ENCODE assay signal across 20 mouse cellular contexts in the genomic region with DNA sequence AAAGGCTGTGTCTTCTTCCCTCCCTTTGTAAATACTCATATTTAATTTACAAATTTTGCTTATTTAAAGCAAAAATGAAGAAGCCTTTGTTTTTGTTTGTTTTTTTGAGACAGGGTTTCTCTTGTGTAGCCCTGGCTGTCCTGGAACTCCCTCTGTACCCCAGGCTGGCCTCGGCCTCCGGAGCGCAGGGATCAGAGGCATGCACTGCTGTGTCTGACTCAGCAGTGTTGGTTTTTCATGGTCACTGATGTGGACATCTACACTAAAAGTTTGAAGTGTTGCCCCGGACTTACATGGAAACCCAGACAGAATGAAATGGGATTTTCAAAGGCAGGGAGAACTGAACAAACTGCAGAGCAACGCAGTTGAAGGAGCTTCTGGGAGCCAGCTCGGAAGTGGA. TPM values are rescaled to one million over a fixed set of nuclear protein-coding genes. Genes with fewer than 3 reads are reported as not detected.
DNase-seq lines count a peak whose midpoint lies in the region; TF ChIP-seq lines count a peak whose summit lies in the region.
"Had no signal": no experiment of that assay in that cellular context is flagged by ENCODE, and none has a peak within 500 bp of the region (broad histone marks: within the 10 kb centered on the region; RNA-seq: fewer than 3 reads in every experiment).

No protein-coding gene starts in this region.

- peak overlapping the region; percentile 12; the same call in 1 of the 2 replicates for H3K27ac ChIP-seq in gastrocnemius, adult 2 months
- H3K27ac ChIP-seq: embryonic facial prominence, embryonic 10.5 days; embryonic facial prominence, embryonic 13.5 days; forebrain, embryonic 12.5 days; forebrain, embryonic 15.5 days; hindbrain, embryonic 12.5 days; hindbrain, embryonic 15.5 days had no signal

- no peak for TF ChIP-seq CTCF in gastrocnemius, adult 2 months (IDR thresholded peaks at IDR 0.05)

- intact Hi-C loops in gastrocnemius, adult 2 months (cut with DNase I), result no loop called here

- peak; percentile 48 to 77 for DNase-seq in adrenal gland, adult (ENCODE audit: inconsistent age in 2 of 2, low spot score in 1 of 2)
- DNase-seq in adrenal gland, adult 18-20 months (ENCODE audit: low spot score in 2 of 2), result no peak
- no peak for DNase-seq in gastrocnemius, adult 2 months
- DNase-seq in gastrocnemius, adult 8-10 months (ENCODE audit: low spot score in 2 of 2), result no peak
- peak; percentile 45 for DNase-seq in adrenal gland, postnatal 14 days
- no peak for DNase-seq in kidney, postnatal 36 days
- DNase-seq: cerebellum, adult 11-12 months; cerebellum, adult 8-10 months; cerebellum, postnatal 10 days; cerebellum, postnatal 36 days; embryo, embryonic 11 days; gastrocnemius, postnatal 14 days; heart, adult 11 months had no signal

- no peak overlapping the region for H3K4me3 ChIP-seq in gastrocnemius, adult 2 months
- H3K4me3 ChIP-seq: embryonic facial prominence, embryonic 10.5 days; embryonic facial prominence, embryonic 13.5 days; erythroblast, embryonic 14.5 days; forebrain, embryonic 12.5 days; forebrain, embryonic 15.5 days; hindbrain, embryonic 12.5 days; hindbrain, embryonic 15.5 days had no signal

RNA-seq across cellular contexts. Expression of gene Rftn2, which starts 19.0 kb away (rescaled TPM):
- total RNA-seq in adrenal gland, adult 18-20 months (2021), result 10 to 100 TPM; 15.3 to 18.5 TPM
- 1 to 10 TPM; 3.3 to 4.9 TPM for total RNA-seq in gastrocnemius, adult 2 months (2021)
- total RNA-seq in gastrocnemius, adult 8-10 months (2022), result 1 to 10 TPM; 2.2 to 4.0 (median 3.5) TPM
- total RNA-seq in adrenal gland, postnatal 14 days (2021), result 13.2 and 16.4 TPM in 2 replicates

RNA-seq across cellular contexts. Expression of gene Mars2, which starts 29.4 kb away (rescaled TPM):
- 1 to 10 TPM; 6.2 to 7.3 TPM for total RNA-seq in adrenal gland, adult 18-20 months (2021)
- total RNA-seq in gastrocnemius, adult 2 months (2021), result 1 to 10 TPM; 2.8 to 3.6 TPM
- 1 to 10 TPM; 2.4 to 2.8 (median 2.8) TPM for total RNA-seq in gastrocnemius, adult 8-10 months (2022)
- total RNA-seq in adrenal gland, postnatal 14 days (2021), result 6.4 and 7.1 TPM in 2 replicates

Comparison
In these comparisons a context has a peak if more than half of its experiments do, and no peak if none do; other contexts are left out.
1. DNase-seq: peak in adrenal gland, adult (2 of 2) and adrenal gland, postnatal 14 days (single experiment); none in adrenal gland, adult 18-20 months (0 of 2), gastrocnemius, adult 2 months (single experiment), gastrocnemius, adult 8-10 months (0 of 2) and kidney, postnatal 36 days (0 of 2).